Mouse (Mus musculus): ENCODE results near the gene Gm28048. TPM values are rescaled to one million over a fixed set of nuclear protein-coding genes. Genes with fewer than 3 reads are reported as not detected.

Gm28048 gene
- polyA plus RNA-seq, 1 experiment: 21.9 TPM

DNA sequence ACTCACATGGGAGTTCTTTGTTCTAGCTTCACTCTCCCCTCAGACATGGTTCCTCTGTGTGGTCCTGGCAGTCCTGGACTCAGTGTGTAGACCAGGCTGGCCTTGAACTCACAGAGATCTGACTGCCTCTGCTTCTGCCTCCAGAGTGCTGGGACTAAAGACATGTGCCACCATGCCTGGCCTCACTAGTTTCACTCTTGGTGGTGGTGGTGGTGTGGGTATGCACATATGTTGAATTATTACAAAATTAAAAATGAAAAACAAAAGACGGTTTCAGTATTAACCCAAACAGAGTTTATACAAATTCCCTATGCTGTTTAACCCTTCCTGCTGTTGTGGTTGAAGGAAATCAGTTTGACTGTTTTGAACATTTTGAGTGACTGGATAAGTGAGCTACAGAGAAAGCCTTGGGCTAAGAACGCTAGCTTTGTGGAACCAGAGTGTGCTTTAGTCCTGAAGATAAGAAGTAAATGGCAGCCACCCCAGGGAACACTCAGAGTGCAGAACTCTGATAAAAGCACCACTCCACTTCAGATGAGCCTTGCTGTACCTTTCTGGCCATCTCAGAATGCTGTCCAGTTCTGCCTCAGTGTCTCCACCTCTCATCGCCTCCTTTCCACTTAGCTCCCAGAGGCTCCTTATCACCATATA is 105.1 kb downstream of the Gm28048 start:
- Histone ChIP-seq H3K4me1 (ENCODE audit: control insufficient read depth, insufficient read depth, low read length) (peaks cover 7% of the 10 kb centered on the region), H3K27ac (ENCODE audit: control insufficient read depth, insufficient read depth, low read depth, low read length, poor library complexity) (no peak overlapping the region), H3K4me3 (replicated peaks; ENCODE audit: control insufficient read depth, low read depth, low read length) (no peak overlapping the region)
- TF ChIP-seq POLR2A (IDR thresholded peaks at IDR 0.05; ENCODE audit: borderline replicate concordance, control insufficient read depth, low read depth, low read length): no peak
- no peak for TF ChIP-seq CTCF (IDR thresholded peaks at IDR 0.05; ENCODE audit: control insufficient read depth, insufficient read depth, low read length)
- WGBS: 59% methylated on average over 3 of the region's 3 CpGs

DNA sequence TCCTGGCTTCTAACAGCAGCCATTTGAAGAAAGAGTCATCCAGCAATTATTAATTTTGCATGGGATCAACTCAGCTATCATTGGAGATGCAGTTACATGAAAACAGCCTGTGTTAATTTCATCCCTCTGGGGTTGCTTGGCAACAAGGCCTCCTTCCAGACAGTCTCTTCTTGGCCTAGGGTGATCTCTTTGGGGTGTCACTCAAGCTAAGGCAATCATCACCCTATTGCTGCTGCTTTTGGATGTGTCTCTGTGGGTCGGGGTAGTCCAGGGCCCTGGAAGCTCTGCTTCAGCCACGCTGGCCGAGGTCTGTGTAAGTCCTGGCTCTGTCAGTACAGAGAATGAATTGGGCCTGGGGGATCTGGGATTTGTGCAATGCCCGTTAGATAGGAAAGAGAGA is 106.6 kb downstream of the Gm28048 start:
- peaks cover 7% of the 10 kb centered on the region for H3K4me1 ChIP-seq (ENCODE audit: control insufficient read depth, insufficient read depth, low read length)
- H3K4me3 ChIP-seq (replicated peaks; ENCODE audit: control insufficient read depth, low read depth, low read length): no peak overlapping the region
- H3K27ac ChIP-seq (ENCODE audit: control insufficient read depth, insufficient read depth, low read depth, low read length, poor library complexity): no peak overlapping the region
- TF ChIP-seq POLR2A (IDR thresholded peaks at IDR 0.05; ENCODE audit: borderline replicate concordance, control insufficient read depth, low read depth, low read length): no peak
- TF ChIP-seq CTCF (IDR thresholded peaks at IDR 0.05; ENCODE audit: control insufficient read depth, insufficient read depth, low read length): no peak
- 82% methylated on average over 4 of the region's 4 CpGs for WGBS

DNA sequence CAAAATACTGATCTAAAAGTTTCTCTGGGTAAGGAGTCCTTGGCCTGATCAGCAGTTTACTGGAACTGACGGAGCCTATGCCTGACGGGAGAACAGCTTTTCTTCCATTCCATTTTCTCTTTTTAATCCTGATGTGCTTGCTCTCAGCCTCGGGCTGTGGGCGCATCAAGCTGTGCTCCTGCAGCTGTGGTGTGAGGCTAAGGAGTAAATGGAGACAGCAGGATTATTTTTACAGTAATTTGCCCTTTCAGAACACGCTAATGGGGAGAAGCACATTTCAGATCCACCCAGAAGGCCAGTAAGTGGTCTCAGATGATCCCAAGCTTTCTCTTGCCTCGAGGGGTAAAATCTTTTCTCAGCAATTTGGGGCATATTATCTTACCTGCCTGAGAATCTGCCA is 107.1 kb downstream of the Gm28048 start:
- no peak overlapping the region for H3K4me3 ChIP-seq (replicated peaks; ENCODE audit: control insufficient read depth, low read depth, low read length)
- TF ChIP-seq POLR2A (IDR thresholded peaks at IDR 0.05; ENCODE audit: borderline replicate concordance, control insufficient read depth, low read depth, low read length) (no peak), CTCF (IDR thresholded peaks at IDR 0.05; ENCODE audit: control insufficient read depth, insufficient read depth, low read length) (no peak)
- WGBS: 81% methylated on average over 6 of the region's 6 CpGs
- no peak overlapping the region for H3K27ac ChIP-seq (ENCODE audit: control insufficient read depth, insufficient read depth, low read depth, low read length, poor library complexity)
- peaks cover 7% of the 10 kb centered on the region for H3K4me1 ChIP-seq (ENCODE audit: control insufficient read depth, insufficient read depth, low read length)

DNA sequence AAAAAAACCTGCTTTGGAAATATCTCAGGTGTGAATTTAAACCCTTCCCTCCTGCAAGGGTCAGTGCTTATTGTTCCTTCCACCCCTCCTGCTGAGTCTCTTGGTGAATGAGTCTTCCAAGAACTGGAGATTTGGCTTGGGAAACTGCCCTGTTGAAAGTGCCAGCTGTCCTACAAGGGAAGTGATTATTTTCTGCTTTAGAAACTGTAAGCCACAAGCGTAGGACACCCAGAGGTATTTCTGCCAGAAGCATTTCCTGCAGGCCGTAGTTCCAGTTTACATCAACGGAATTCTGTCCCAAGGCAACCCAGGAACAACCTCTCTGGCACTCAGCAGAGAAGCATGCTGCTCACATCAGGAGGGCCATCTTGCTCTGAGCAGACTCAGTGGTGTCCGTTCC is 108.5 kb downstream of the Gm28048 start:
- peak overlapping the region; percentile 7; the same call in 1 of the 2 replicates for H3K27ac ChIP-seq (ENCODE audit: control insufficient read depth, insufficient read depth, low read depth, low read length, poor library complexity)
- peaks cover 7% of the 10 kb centered on the region for H3K4me1 ChIP-seq (ENCODE audit: control insufficient read depth, insufficient read depth, low read length)
- no peak overlapping the region for H3K4me3 ChIP-seq (replicated peaks; ENCODE audit: control insufficient read depth, low read depth, low read length)
- WGBS: 30% methylated on average over 4 of the region's 4 CpGs
- TF ChIP-seq POLR2A (IDR thresholded peaks at IDR 0.05; ENCODE audit: borderline replicate concordance, control insufficient read depth, low read depth, low read length): no peak
- TF ChIP-seq CTCF (IDR thresholded peaks at IDR 0.05; ENCODE audit: control insufficient read depth, insufficient read depth, low read length): no peak

DNA sequence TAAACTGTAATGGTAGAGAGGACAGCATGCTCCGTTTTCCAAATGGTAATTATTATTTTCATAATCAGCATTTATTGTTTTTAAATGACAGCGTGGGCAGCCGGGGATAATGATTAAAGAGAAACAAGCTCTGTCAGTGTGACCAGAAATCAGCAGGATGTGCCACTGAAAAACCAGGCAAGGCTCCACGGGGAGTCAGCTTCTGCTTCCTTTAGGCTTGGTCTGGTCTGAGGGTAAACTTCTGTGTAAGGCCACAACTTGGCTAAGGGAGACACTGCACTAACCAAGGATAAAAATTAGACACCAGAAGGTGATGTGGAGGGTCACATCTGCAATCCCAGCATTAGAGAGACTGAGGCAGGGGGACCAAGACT is 109.6 kb downstream of the Gm28048 start:
- peak overlapping the region; percentile 18; the same call in 1 of the 2 replicates for H3K27ac ChIP-seq (ENCODE audit: control insufficient read depth, insufficient read depth, low read depth, low read length, poor library complexity)
- WGBS: 1% methylated on average over 4 of the region's 4 CpGs
- peaks cover 7% of the 10 kb centered on the region for H3K4me1 ChIP-seq (ENCODE audit: control insufficient read depth, insufficient read depth, low read length)
- TF ChIP-seq POLR2A (IDR thresholded peaks at IDR 0.05; ENCODE audit: borderline replicate concordance, control insufficient read depth, low read depth, low read length): no peak
- no peak for TF ChIP-seq CTCF (IDR thresholded peaks at IDR 0.05; ENCODE audit: control insufficient read depth, insufficient read depth, low read length)
- H3K4me3 ChIP-seq (replicated peaks; ENCODE audit: control insufficient read depth, low read depth, low read length): peak overlapping the region; percentile 46

DNA sequence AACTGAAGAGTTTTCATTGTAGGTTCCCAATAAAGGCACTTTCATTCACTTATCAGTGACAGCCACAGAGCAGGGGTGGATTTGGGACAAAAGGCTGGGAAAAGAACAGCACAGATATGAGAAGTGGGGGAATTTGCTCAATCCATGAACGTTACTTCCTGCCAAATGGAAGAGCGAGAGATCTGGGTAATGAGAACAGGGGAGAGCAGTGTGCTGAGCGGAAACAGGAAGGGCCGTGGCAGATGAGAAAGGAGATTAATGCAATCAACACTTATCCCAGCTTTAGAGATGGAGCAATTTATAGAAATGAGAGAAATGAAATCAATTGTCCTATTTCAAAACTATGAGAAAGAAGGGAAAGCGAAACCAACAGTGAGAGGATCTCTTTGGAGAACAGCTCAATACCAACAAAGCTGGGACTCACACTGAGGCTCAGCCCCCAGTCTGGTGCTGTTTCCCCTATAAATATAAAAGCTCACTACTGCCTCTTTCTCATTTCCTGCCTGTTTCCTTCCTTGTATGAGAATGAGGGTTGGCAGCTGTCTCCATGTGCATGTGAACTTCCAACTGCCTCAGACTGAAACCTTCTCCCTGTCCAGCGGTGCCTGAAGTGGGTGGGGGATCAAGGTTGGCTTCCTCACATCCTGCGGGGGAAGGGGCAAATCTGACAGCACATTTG is 110.1 kb downstream of the Gm28048 start:
- TF ChIP-seq POLR2A (IDR thresholded peaks at IDR 0.05; ENCODE audit: borderline replicate concordance, control insufficient read depth, low read depth, low read length): no peak
- TF ChIP-seq CTCF (IDR thresholded peaks at IDR 0.05; ENCODE audit: control insufficient read depth, insufficient read depth, low read length): no peak
- Histone ChIP-seq H3K4me1 (ENCODE audit: control insufficient read depth, insufficient read depth, low read length) (peaks cover 7% of the 10 kb centered on the region), H3K4me3 (replicated peaks; ENCODE audit: control insufficient read depth, low read depth, low read length) (peak overlapping the region; percentile 46), H3K27ac (ENCODE audit: control insufficient read depth, insufficient read depth, low read depth, low read length, poor library complexity) (peak overlapping the region; percentile 18; the same call in 1 of the 2 replicates)
- 4% methylated on average over 7 of the region's 7 CpGs for WGBS

DNA sequence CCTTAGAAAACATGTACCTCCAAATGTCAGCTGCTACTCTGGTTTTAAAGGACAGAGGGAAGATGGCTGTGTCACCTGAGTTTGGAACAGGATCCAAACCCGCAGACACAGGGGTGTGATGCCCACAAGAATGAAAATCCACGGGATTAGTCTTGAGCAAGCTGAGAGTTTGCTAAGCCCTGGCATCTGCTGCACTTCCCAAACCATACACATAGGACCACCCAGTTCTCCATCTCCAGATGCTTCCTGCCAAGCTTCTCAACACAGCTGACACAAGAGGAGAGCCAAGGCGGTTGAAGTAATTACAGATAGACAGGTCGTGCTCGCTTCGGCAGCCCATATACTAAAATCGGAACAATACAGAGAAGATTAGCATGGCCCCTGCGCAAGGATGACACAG is 113.3 kb downstream of the Gm28048 start:
- peaks cover 7% of the 10 kb centered on the region for H3K4me1 ChIP-seq (ENCODE audit: control insufficient read depth, insufficient read depth, low read length)
- no peak overlapping the region for H3K27ac ChIP-seq (ENCODE audit: control insufficient read depth, insufficient read depth, low read depth, low read length, poor library complexity)
- 54% methylated on average over 8 of the region's 8 CpGs for WGBS
- TF ChIP-seq POLR2A (IDR thresholded peaks at IDR 0.05; ENCODE audit: borderline replicate concordance, control insufficient read depth, low read depth, low read length) (no peak), CTCF (IDR thresholded peaks at IDR 0.05; ENCODE audit: control insufficient read depth, insufficient read depth, low read length) (no peak)
- no peak overlapping the region for H3K4me3 ChIP-seq (replicated peaks; ENCODE audit: control insufficient read depth, low read depth, low read length)

DNA sequence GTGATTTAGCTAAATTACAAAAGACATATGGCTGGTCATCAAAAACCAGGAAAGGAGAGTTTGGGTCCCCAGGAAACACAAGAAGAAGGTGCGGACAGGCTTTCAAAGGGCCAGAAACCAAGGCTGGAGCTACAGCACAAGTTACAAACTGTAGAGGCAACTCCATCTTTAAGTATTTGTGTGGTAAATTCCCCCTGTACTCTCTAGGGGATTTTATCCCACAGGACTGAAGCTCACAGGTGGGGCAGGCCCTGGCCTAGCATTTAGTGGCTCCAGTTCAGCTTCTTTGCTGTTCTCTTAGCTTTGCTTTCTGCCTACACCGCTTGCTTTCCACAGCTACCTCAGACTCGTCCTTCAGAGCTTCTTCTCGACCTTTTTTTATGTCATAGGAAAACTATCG is 114.2 kb downstream of the Gm28048 start:
- H3K4me3 ChIP-seq (replicated peaks; ENCODE audit: control insufficient read depth, low read depth, low read length): no peak overlapping the region
- 68% methylated on average over 5 of the region's 5 CpGs for WGBS
- H3K27ac ChIP-seq (ENCODE audit: control insufficient read depth, insufficient read depth, low read depth, low read length, poor library complexity): no peak overlapping the region
- peaks cover 5% of the 10 kb centered on the region for H3K4me1 ChIP-seq (ENCODE audit: control insufficient read depth, insufficient read depth, low read length)
- TF ChIP-seq POLR2A (IDR thresholded peaks at IDR 0.05; ENCODE audit: borderline replicate concordance, control insufficient read depth, low read depth, low read length): no peak
- TF ChIP-seq CTCF (IDR thresholded peaks at IDR 0.05; ENCODE audit: control insufficient read depth, insufficient read depth, low read length): no peak
